Mouse (Mus musculus): ENCODE results near the gene Defb15. TPM values are rescaled to one million over a fixed set of nuclear protein-coding genes. Genes with fewer than 3 reads are reported as not detected.

Gene Defb15
- not detected for total RNA-seq (2023)

GRCm38 (mm10) chr8:21932610-21933009 lies at the start of gene Defb15:
Gene Defb15 (minus strand): TSS chr8:21932710.

GRCm38 (mm10) chr8:21969475-21969874 lies 37.0 kb upstream of the Defb15 start, which contains the start of gene Ccdc70:
Gene Ccdc70 (plus strand): TSS chr8:21969775.

GRCm38 (mm10) chr8:21958414-21958813 lies 25.9 kb upstream of the Defb15 start, which contains the start of gene Fam90a1a:
Gene Fam90a1a (plus strand): TSS chr8:21958714.

GRCm38 (mm10) chr8:21946462-21946861 lies 14.0 kb upstream of the Defb15 start, which contains the start of gene Defb13:
Gene Defb13 (plus strand): TSS chr8:21946762.

GRCm38 (mm10) chr8:21938052-21938451 lies 5.5 kb upstream of the Defb15 start, which contains the start of gene Defb35:
Gene Defb35 (plus strand): TSS chr8:21938352.

GRCm38 (mm10) chr8:21906290-21906689 lies 26.2 kb downstream of the Defb15 start, which contains the start of gene Defb11:
Gene Defb11 (minus strand): TSS chr8:21906412.

GRCm38 (mm10) chr8:21885321-21885720 lies 47.2 kb downstream of the Defb15 start, which contains the start of gene Defb9:
Gene Defb9 (minus strand): TSS chr8:21885421.

Other genes with a start within 250 kb of the Defb15 start
- gene AY761184, start 229.1 kb downstream of the Defb15 start, total RNA-seq (2023): not detected
- not detected for gene Defa24, start 198.2 kb downstream of the Defb15 start, total RNA-seq (2023)
- not detected for gene Defb50, start 109.2 kb downstream of the Defb15 start, total RNA-seq (2023)
- not detected for gene Defb2, start 92.8 kb downstream of the Defb15 start, total RNA-seq (2023)
- gene Defb10, start 73.8 kb downstream of the Defb15 start, total RNA-seq (2023): not detected
- gene Defb9, start 47.3 kb downstream of the Defb15 start, total RNA-seq (2023): not detected
- not detected for gene Defb11, start 26.3 kb downstream of the Defb15 start, total RNA-seq (2023)
- not detected for gene Defb35, start 5.6 kb upstream of the Defb15 start, total RNA-seq (2023)
- not detected for gene Defb13, start 14.1 kb upstream of the Defb15 start, total RNA-seq (2023)
- gene Fam90a1a, start 26.0 kb upstream of the Defb15 start, total RNA-seq (2023): not detected
- gene Ccdc70, start 37.1 kb upstream of the Defb15 start, total RNA-seq (2023): not detected
- under 1 TPM; 0.09 to 0.18 TPM for gene Atp7b, start 127.6 kb upstream of the Defb15 start, total RNA-seq (2023)
- gene Alg11, start 128.0 kb upstream of the Defb15 start, total RNA-seq (2023): 10 to 100 TPM in 1 of 2 experiments, 1 to 10 TPM in 1; 9.1 to 13.5 TPM
- not detected for gene Nek5, start 192.3 kb upstream of the Defb15 start, total RNA-seq (2023)
- 1 to 10 TPM; 2.9 to 3.1 TPM for gene Nek3, start 233.7 kb upstream of the Defb15 start, total RNA-seq (2023)